Mouse (Mus musculus): ENCODE measurements around the gene Ttc16. TPM values are rescaled to one million over a fixed set of nuclear protein-coding genes. Genes with fewer than 3 reads are reported as not detected.
A peak's percentile ranks its signal among the peaks of the same experiment; 100 is the strongest.

Gene Ttc16
- total RNA-seq, 4 experiments from 2014 or later, result 0.19 TPM; not detected in 3

GRCm38 (mm10) chr2:32779714-32780113 is 4.3 kb upstream of the Ttc16 start:
- no peak for DNase-seq (ENCODE audit: low spot score)

GRCm38 (mm10) chr2:32779131-32779530 is 3.7 kb upstream of the Ttc16 start:
- DNase-seq (ENCODE audit: low spot score), result peak; percentile 62

GRCm38 (mm10) chr2:32778081-32778480 is 2.6 kb upstream of the Ttc16 start:
- DNase-seq (ENCODE audit: low spot score), result no peak

GRCm38 (mm10) chr2:32776192-32776591 is 759 bp upstream of the Ttc16 start:
- DNase-seq (ENCODE audit: low spot score), result no peak

GRCm38 (mm10) chr2:32772626-32773279 is 2.7 kb downstream of the Ttc16 start:
- DNase-seq (ENCODE audit: low spot score), result no peak

- DNase-seq (ENCODE audit: low spot score), result no peak
Measured at GRCm38 (mm10) chr2:32771886-32772285, 3.5 kb downstream of the Ttc16 start.

- DNase-seq (ENCODE audit: low spot score), result no peak
Measured at GRCm38 (mm10) chr2:32769327-32770085, 5.9 kb downstream of the Ttc16 start.

- no peak for DNase-seq (ENCODE audit: low spot score)
Measured at GRCm38 (mm10) chr2:32768661-32769285, 6.7 kb downstream of the Ttc16 start.

GRCm38 (mm10) chr2:32767241-32767640 is 8.2 kb downstream of the Ttc16 start:
- no peak for DNase-seq (ENCODE audit: low spot score)

GRCm38 (mm10) chr2:32763353-32763752 is 12.1 kb downstream of the Ttc16 start:
- DNase-seq (ENCODE audit: low spot score), result no peak

GRCm38 (mm10) chr2:32761859-32762258 is 13.6 kb downstream of the Ttc16 start:
- no peak for DNase-seq (ENCODE audit: low spot score)

GRCm38 (mm10) chr2:32761361-32761760 is 14.1 kb downstream of the Ttc16 start:
- DNase-seq (ENCODE audit: low spot score), result no peak

- DNase-seq (ENCODE audit: low spot score), result no peak
Measured at GRCm38 (mm10) chr2:32759001-32759400, 16.4 kb downstream of the Ttc16 start.

GRCm38 (mm10) chr2:32758503-32758902 is 16.9 kb downstream of the Ttc16 start:
- DNase-seq (ENCODE audit: low spot score), result no peak

- DNase-seq (ENCODE audit: low spot score), result peak; percentile 98
Measured at GRCm38 (mm10) chr2:32757056-32757845, 18.2 kb downstream of the Ttc16 start, which contains the start of gene Tor2a. TSS of gene Tor2a (plus strand) at chr2:32757234.

GRCm38 (mm10) chr2:32756674-32757055 is 18.8 kb downstream of the Ttc16 start:
- DNase-seq (ENCODE audit: low spot score), result no peak

GRCm38 (mm10) chr2:32752181-32752580 is 23.3 kb downstream of the Ttc16 start:
- no peak for DNase-seq (ENCODE audit: low spot score)

- no peak for DNase-seq (ENCODE audit: low spot score)
Measured at GRCm38 (mm10) chr2:32751665-32752033, 23.8 kb downstream of the Ttc16 start.

GRCm38 (mm10) chr2:32750887-32751664 is 24.4 kb downstream of the Ttc16 start:
- no peak for DNase-seq (ENCODE audit: low spot score)

- no peak for DNase-seq (ENCODE audit: low spot score)
Measured at GRCm38 (mm10) chr2:32750199-32750598, 25.2 kb downstream of the Ttc16 start.

- no peak for DNase-seq (ENCODE audit: low spot score)
Measured at GRCm38 (mm10) chr2:32749082-32749481, 26.4 kb downstream of the Ttc16 start.
